Mouse (Mus musculus): Measurements from ENCODE around the gene Nr4a2. TPM values are rescaled to one million over a fixed set of nuclear protein-coding genes. Genes with fewer than 3 reads are reported as not detected.

Gene Nr4a2
- 1.9 TPM for polyA plus RNA-seq (2017; shearing (Covaris generic))

GRCm38 (mm10) chr2:57123991-57124840 is at the start of gene Nr4a2:
Gene Nr4a2 (minus strand): TSS chr2:57124003.

Other genes starting within 250 kb of the Nr4a2 start
- gene Gpd2, start 113.6 kb upstream of the Nr4a2 start, polyA plus RNA-seq (2017; shearing (Covaris generic)), result 21.7 TPM